Mouse (Mus musculus): ENCODE measurements around the gene Amz1.

Amz1 gene

GRCm38 (mm10) chr5:140764921-140765613 lies 41.1 kb downstream of the Amz1 start:
- no peak for ATAC-seq (ENCODE audit: insufficient number of reproducible peaks, low FRiP score, low TSS enrichment)

GRCm38 (mm10) chr5:140766566-140766965 lies 42.6 kb downstream of the Amz1 start:
- ATAC-seq (ENCODE audit: insufficient number of reproducible peaks, low FRiP score, low TSS enrichment): no peak

- 0 out of 2 replicates have a peak, but pooled peaks have one; percentile 51 for ATAC-seq (ENCODE audit: insufficient number of reproducible peaks, low FRiP score, low TSS enrichment)
Observed at GRCm38 (mm10) chr5:140767704-140768141, 43.8 kb downstream of the Amz1 start.

GRCm38 (mm10) chr5:140768333-140768732 lies 44.4 kb downstream of the Amz1 start:
- peak; percentile 59; the same call in 1 of the 2 replicates for ATAC-seq (ENCODE audit: insufficient number of reproducible peaks, low FRiP score, low TSS enrichment)

GRCm38 (mm10) chr5:140771612-140772011 lies 47.7 kb downstream of the Amz1 start:
- ATAC-seq (ENCODE audit: insufficient number of reproducible peaks, low FRiP score, low TSS enrichment): no peak

GRCm38 (mm10) chr5:140772158-140772557 lies 48.2 kb downstream of the Amz1 start:
- ATAC-seq (ENCODE audit: insufficient number of reproducible peaks, low FRiP score, low TSS enrichment): no peak

GRCm38 (mm10) chr5:140775111-140775510 lies 51.2 kb downstream of the Amz1 start:
- no peak for ATAC-seq (ENCODE audit: insufficient number of reproducible peaks, low FRiP score, low TSS enrichment)

GRCm38 (mm10) chr5:140776968-140777367 lies 53.0 kb downstream of the Amz1 start:
- ATAC-seq (ENCODE audit: insufficient number of reproducible peaks, low FRiP score, low TSS enrichment): no peak

- ATAC-seq (ENCODE audit: insufficient number of reproducible peaks, low FRiP score, low TSS enrichment): no peak
Observed at GRCm38 (mm10) chr5:140781122-140781521, 57.2 kb downstream of the Amz1 start.

- no peak for ATAC-seq (ENCODE audit: insufficient number of reproducible peaks, low FRiP score, low TSS enrichment)
Observed at GRCm38 (mm10) chr5:140781886-140782572, 58.1 kb downstream of the Amz1 start.

- no peak for ATAC-seq (ENCODE audit: insufficient number of reproducible peaks, low FRiP score, low TSS enrichment)
Observed at GRCm38 (mm10) chr5:140783577-140783976, 59.6 kb downstream of the Amz1 start.

- no peak for ATAC-seq (ENCODE audit: insufficient number of reproducible peaks, low FRiP score, low TSS enrichment)
Observed at GRCm38 (mm10) chr5:140784288-140784687, 60.4 kb downstream of the Amz1 start.

GRCm38 (mm10) chr5:140785240-140785872 lies 61.4 kb downstream of the Amz1 start:
- ATAC-seq (ENCODE audit: insufficient number of reproducible peaks, low FRiP score, low TSS enrichment): no peak

- no peak for ATAC-seq (ENCODE audit: insufficient number of reproducible peaks, low FRiP score, low TSS enrichment)
Observed at GRCm38 (mm10) chr5:140789561-140789960, 65.6 kb downstream of the Amz1 start.

GRCm38 (mm10) chr5:140790392-140790791 lies 66.5 kb downstream of the Amz1 start:
- ATAC-seq (ENCODE audit: insufficient number of reproducible peaks, low FRiP score, low TSS enrichment): no peak

GRCm38 (mm10) chr5:140790937-140791877 lies 67.3 kb downstream of the Amz1 start:
- no peak; the same call in 1 of the 2 replicates for ATAC-seq (ENCODE audit: insufficient number of reproducible peaks, low FRiP score, low TSS enrichment)

GRCm38 (mm10) chr5:140792233-140792632 lies 68.3 kb downstream of the Amz1 start:
- no peak for ATAC-seq (ENCODE audit: insufficient number of reproducible peaks, low FRiP score, low TSS enrichment)

GRCm38 (mm10) chr5:140794753-140795152 lies 70.8 kb downstream of the Amz1 start:
- ATAC-seq (ENCODE audit: insufficient number of reproducible peaks, low FRiP score, low TSS enrichment): no peak

GRCm38 (mm10) chr5:140795176-140795575 lies 71.2 kb downstream of the Amz1 start:
- ATAC-seq (ENCODE audit: insufficient number of reproducible peaks, low FRiP score, low TSS enrichment): no peak

- no peak for ATAC-seq (ENCODE audit: insufficient number of reproducible peaks, low FRiP score, low TSS enrichment)
Observed at GRCm38 (mm10) chr5:140796051-140796450, 72.1 kb downstream of the Amz1 start.
